Mouse (Mus musculus) gastrocnemius, postnatal 10 days (tissue): ENCODE data around the gene Ankrd44. TPM values are rescaled to one million over a fixed set of nuclear protein-coding genes. Genes with fewer than 3 reads are reported as not detected.

Experiments
- DNase-seq: peaks from one replicate; pipeline ENCODE4 v3.0.0; 2021; ENCODE audit warnings: mixed read lengths
- total RNA-seq, 2 experiments: library from RNA; stranded (reverse); gene quantifications; 2 replicates each; pipeline ENCODE4 v1.2.3; 2021

Ankrd44 gene
- total RNA-seq, 2 experiments from 2014 or later: 14.5 to 16.9 TPM

GRCm38 (mm10) chr1:54755690-54756365 is 170.4 kb downstream of the Ankrd44 start:
- DNase-seq: no peak

- no peak for DNase-seq
Observed at GRCm38 (mm10) chr1:54749961-54750360, 176.2 kb downstream of the Ankrd44 start.

- DNase-seq: no peak
Observed at GRCm38 (mm10) chr1:54749516-54749915, 176.7 kb downstream of the Ankrd44 start.

GRCm38 (mm10) chr1:54747785-54748420 is 178.3 kb downstream of the Ankrd44 start:
- DNase-seq: peak; percentile 28

- no peak for DNase-seq
Observed at GRCm38 (mm10) chr1:54745666-54746065, 180.5 kb downstream of the Ankrd44 start.

- DNase-seq: no peak
Observed at GRCm38 (mm10) chr1:54744171-54744570, 182.0 kb downstream of the Ankrd44 start.

GRCm38 (mm10) chr1:54743072-54743471 is 183.1 kb downstream of the Ankrd44 start:
- no peak for DNase-seq

- no peak for DNase-seq
Observed at GRCm38 (mm10) chr1:54740936-54741335, 185.3 kb downstream of the Ankrd44 start.

- no peak for DNase-seq
Observed at GRCm38 (mm10) chr1:54737472-54737871, 188.7 kb downstream of the Ankrd44 start.

GRCm38 (mm10) chr1:54734917-54735664 is 191.1 kb downstream of the Ankrd44 start:
- DNase-seq: no peak

GRCm38 (mm10) chr1:54729316-54729715 is 196.9 kb downstream of the Ankrd44 start:
- peak; percentile 22 for DNase-seq

- no peak for DNase-seq
Observed at GRCm38 (mm10) chr1:54726555-54726954, 199.6 kb downstream of the Ankrd44 start.

- no peak for DNase-seq
Observed at GRCm38 (mm10) chr1:54716921-54717320, 209.3 kb downstream of the Ankrd44 start.

- DNase-seq: no peak
Observed at GRCm38 (mm10) chr1:54715061-54715760, 211.0 kb downstream of the Ankrd44 start.

GRCm38 (mm10) chr1:54713231-54714173 is 212.7 kb downstream of the Ankrd44 start:
- no peak for DNase-seq

GRCm38 (mm10) chr1:54711568-54711967 is 214.6 kb downstream of the Ankrd44 start:
- no peak for DNase-seq

GRCm38 (mm10) chr1:54710550-54710949 is 215.6 kb downstream of the Ankrd44 start:
- DNase-seq: no peak

GRCm38 (mm10) chr1:54707888-54708565 is 218.2 kb downstream of the Ankrd44 start:
- no peak for DNase-seq

- DNase-seq: no peak
Observed at GRCm38 (mm10) chr1:54707036-54707887, 218.9 kb downstream of the Ankrd44 start.

GRCm38 (mm10) chr1:54706621-54707020 is 219.6 kb downstream of the Ankrd44 start:
- DNase-seq: no peak
